In the genomic region with DNA sequence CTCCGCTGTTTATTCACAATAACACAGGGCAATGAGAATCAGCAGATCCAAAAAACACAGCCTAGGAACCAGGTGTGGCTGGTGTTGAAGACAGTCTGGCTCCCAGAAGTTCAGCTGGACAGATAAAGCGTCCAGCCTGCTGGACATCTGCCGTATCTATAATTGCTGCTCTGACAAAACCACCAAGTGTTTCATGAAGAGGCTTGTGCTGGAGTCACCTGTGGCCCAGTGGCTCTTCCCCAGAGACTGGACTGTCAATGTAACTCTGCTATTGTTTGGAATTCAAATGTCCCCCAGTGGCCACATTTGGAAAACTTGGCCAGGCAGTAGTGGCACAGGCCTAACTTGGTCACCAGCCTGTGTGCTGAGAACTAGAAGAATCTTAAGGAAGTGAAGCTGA, we compare ENCODE assay signal across 17 mouse cellular contexts.
"Had no signal": no experiment of that assay in that cellular context is flagged by ENCODE, and none has a peak within 500 bp of the region (broad histone marks: within the 10 kb centered on the region; RNA-seq: fewer than 3 reads in every experiment).

No protein-coding gene starts in this region.

- H3K4me3 ChIP-seq: layer of hippocampus, adult 2 months; limb, embryonic 12.5 days; liver, embryonic 13.5 days; midbrain, embryonic 12.5 days; midbrain, embryonic 15.5 days; myocyte; neural tube, embryonic 13.5 days; stomach, embryonic 15.5 days had no signal

- DNase-seq: kidney, adult 9 months; kidney, postnatal 25 days; layer of hippocampus, adult 9-11 months; liver, embryonic 13.5 days; lung, adult 2 months; retina, postnatal 1 day; right cerebral cortex, postnatal 25 days; spleen, adult 18-20 months; thymus, adult 18-20 months; thymus, postnatal 36 days had no signal

- ATAC-seq: midbrain, embryonic 15.5 days had no signal

- H3K27ac ChIP-seq: layer of hippocampus, adult 2 months; limb, embryonic 12.5 days; liver, embryonic 13.5 days; midbrain, embryonic 12.5 days; midbrain, embryonic 15.5 days; neural tube, embryonic 13.5 days; stomach, embryonic 15.5 days had no signal
